Mouse (Mus musculus) small intestine, adult 2 months (tissue): ENCODE data around the gene Vmn2r40. TPM values are rescaled to one million over a fixed set of nuclear protein-coding genes. Genes with fewer than 3 reads are reported as not detected.
"Not testable (repeated sequence)": the region's sequence is repeated elsewhere in the genome, so short reads cannot be mapped to it uniquely, and the experiment has no call there.

Experiments
- H3K27ac ChIP-seq: fragments of 200-500 bp; 2 replicates; pipeline ENCODE4 v1.5.1; 2012; ENCODE audit warnings: low read depth, low read length, control low read depth, inconsistent platforms; ENCODE audit not compliant: insufficient read depth
- H3K27me3 ChIP-seq: fragments of 200-500 bp; 2 replicates; pipeline ENCODE4 v1.6.1; 2012; ENCODE audit warnings: mild to moderate bottlenecking, moderate library complexity, low read length, inconsistent platforms; ENCODE audit not compliant: control insufficient read depth, insufficient read depth
- H3K36me3 ChIP-seq: fragments of 200-500 bp; 2 replicates; pipeline ENCODE4 v1.6.1; 2012; ENCODE audit warnings: mild to moderate bottlenecking, low read length, control low read depth, inconsistent platforms; ENCODE audit not compliant: control insufficient read depth, insufficient read depth
- H3K4me1 ChIP-seq: fragments of 200-500 bp; 2 replicates; pipeline ENCODE4 v1.6.1; 2012; ENCODE audit warnings: low read length, inconsistent platforms, mixed read lengths; ENCODE audit not compliant: control insufficient read depth, insufficient read depth, insufficient read length
- H3K4me3 ChIP-seq: fragments of 200-500 bp; 2 replicates; pipeline ENCODE4 v1.5.1; 2012; ENCODE audit warnings: low read depth, mild to moderate bottlenecking, control low read depth, inconsistent platforms, low read length, moderate library complexity
- WGBS: fragments of 180-500 bp; shearing (Covaris S2); methylation state at CpG from one replicate; pipeline ENCODE4 v1.1.7; 2018; 5-methylcytosine and 5-hydroxymethylcytosine counted together
- polyA plus RNA-seq: library from polyadenylated mRNA; depleted of rRNA; stranded (reverse); fragments of >200 nt; gene quantifications from 2 replicates; pipeline ENCODE4 v1.2.3, GENCODE M21; 2012; rRNA removed

Gene Vmn2r40
- not detected in 2 replicates for polyA plus RNA-seq

DNA sequence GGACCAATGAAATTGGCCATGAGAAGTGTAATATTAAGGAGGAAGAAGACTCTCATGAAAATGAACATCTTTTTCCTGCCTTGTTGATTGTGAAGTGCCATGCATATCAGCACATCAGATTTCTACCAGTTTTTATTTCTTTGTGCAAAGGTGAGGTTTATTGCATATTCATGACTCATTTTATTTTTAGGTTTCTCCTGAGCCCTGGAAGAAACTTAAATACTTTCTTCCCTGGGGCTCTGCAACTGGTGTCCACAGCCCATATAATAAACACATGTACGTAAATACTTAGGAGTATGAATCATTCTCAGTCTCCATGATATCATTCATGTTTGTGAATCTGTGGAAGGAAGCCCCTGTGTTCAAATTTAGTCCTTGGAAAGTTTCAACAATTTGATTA is at the start of gene Vmn2r40:
Gene Vmn2r40, minus strand, starts transcription at position 101 of the 400 bp plus-strand sequence.
- not testable (repeated sequence) for H3K27me3 ChIP-seq, H3K27ac ChIP-seq, H3K4me1 ChIP-seq, H3K4me3 ChIP-seq, H3K36me3 ChIP-seq
- no CpG with 5 or more reads among the region's 1 CpGs for WGBS

Other genes starting within 250 kb of the Vmn2r40 start
- gene Vmn2r39, start 99.4 kb upstream of the Vmn2r40 start, polyA plus RNA-seq: not detected in 2 replicates
- not detected in 2 replicates for gene Vmn2r38, start 166.4 kb upstream of the Vmn2r40 start, polyA plus RNA-seq